Mouse (Mus musculus) brain, embryonic 18.5 days (tissue): Measurements from ENCODE around the gene Ccdc122.
A peak's percentile ranks its signal among the peaks of the same experiment; 100 is the strongest.
"Not testable (repeated sequence)": the region's sequence is repeated elsewhere in the genome, so short reads cannot be mapped to it uniquely, and the experiment has no call there.

Experiments used
- DNase-seq: peaks from one replicate; pipeline ENCODE4 v3.0.0-alpha.2; 2012; ENCODE audit warnings: low read depth, low spot score

Ccdc122 gene

DNA sequence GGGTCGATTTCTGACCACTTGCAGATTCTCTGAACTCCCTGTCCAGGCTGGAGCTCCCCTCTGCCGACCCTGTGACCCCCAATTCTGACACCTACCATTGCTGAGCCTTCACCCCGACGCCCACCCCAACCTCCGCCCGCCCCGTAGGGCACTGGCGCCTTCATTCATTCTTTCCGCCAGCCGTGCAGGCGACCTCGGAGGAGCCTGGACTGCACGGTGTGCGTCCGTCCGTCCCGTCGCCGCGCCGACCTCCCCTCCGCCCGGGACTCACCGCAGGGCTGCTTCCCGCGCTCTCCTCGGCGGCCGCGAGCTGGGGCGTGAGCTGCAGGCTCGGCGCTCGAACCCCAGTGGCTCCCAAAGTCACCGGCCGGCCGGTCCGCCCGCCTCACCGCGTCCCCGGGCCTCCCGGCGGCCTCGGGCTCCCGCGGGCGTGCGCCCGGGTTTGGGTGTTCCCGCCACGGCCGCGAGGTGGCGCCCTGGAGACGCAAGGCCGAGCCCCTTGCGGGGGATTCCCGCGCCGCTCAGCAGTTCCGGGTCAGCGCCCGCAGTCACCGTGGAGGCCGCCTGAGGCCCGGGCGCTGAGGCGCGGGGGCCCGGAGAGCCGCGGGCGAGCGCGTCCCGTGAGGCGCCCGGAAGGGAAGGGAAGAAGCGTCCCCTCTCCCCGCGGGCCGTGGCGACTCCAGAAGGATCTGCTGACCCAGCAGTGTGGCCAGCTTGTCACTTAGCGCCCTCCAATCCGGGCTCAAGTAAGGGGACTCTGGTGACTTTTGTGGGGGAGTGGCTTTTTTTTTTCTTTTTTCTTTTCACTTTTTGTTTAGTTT lies at the start of gene Ccdc122, which contains the start of gene Lacc1:
TSS of gene Ccdc122 (plus strand) at position 547 of the 821 bp plus-strand sequence.
TSS of gene Lacc1 (minus strand) at position 679 of the 821 bp plus-strand sequence.
- DNase-seq = no peak

DNA sequence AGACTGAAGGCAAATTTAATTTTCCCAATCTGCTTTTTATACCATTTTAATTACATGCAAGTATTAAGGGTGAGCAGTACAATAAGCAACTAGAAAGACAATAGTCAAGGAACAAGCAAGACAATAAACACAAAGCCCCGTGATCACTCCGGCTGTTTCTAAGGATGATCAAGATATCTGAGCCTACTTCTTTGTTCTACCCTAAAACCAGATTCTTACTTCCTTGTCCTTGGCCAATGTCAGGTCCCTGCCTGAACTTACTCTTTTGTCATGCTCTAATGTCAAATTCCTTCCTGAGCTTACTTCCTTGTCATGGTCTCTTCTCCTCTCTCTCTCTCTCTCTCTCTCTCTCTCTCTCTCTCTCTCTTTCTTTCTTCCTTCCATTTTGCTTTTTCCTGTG lies 46.2 kb upstream of the Ccdc122 start:
- not testable (repeated sequence) for DNase-seq

GRCm38 (mm10) chr14:77004740-77005139 lies 31.8 kb upstream of the Ccdc122 start:
- no peak for DNase-seq

- DNase-seq = no peak
Observed at GRCm38 (mm10) chr14:77005566-77005965, 31.0 kb upstream of the Ccdc122 start.

DNA sequence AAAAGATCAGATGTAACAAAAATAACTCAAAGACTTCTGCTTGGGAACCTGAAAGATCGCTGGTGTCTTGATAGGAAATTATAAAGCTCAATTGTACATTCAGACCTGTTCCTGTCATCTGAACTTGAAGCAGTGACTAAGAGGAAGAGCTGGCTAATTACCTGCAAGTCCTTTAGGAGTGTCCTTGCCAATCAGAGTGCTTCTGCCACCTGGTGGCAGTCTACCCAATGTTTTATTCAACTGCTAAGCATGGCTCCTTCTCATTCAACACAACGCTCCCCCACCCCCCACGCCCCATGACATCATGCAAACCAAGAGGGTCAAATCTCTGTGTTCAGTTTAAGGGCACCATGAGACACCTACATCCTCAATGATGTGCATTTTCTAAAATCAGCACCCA lies 28.3 kb upstream of the Ccdc122 start:
- DNase-seq = peak; percentile 60

GRCm38 (mm10) chr14:77011804-77012203 lies 24.8 kb upstream of the Ccdc122 start:
- peak; percentile 49 for DNase-seq

- DNase-seq = not testable (repeated sequence)
Observed at GRCm38 (mm10) chr14:77016783-77017182, 19.8 kb upstream of the Ccdc122 start.

DNA sequence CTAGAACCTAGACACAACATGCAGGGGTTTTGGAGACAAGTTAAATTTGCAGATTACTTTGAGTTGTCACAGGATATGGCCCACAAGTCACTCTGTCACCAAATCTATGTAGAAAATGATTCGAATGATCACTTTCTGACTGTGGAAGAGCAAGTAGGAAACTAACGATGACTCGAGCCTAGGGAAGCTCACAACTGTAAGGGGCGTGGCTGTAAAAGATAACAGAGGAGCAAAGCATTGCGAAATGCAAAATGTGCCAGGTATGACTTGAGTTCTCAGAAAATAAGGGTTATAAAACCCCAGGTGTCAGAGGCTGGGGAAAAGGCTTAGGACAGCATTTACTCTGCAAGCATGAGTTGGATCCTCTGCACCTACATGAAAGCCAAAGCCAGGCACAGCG lies 19.4 kb upstream of the Ccdc122 start:
- DNase-seq = no peak

DNA sequence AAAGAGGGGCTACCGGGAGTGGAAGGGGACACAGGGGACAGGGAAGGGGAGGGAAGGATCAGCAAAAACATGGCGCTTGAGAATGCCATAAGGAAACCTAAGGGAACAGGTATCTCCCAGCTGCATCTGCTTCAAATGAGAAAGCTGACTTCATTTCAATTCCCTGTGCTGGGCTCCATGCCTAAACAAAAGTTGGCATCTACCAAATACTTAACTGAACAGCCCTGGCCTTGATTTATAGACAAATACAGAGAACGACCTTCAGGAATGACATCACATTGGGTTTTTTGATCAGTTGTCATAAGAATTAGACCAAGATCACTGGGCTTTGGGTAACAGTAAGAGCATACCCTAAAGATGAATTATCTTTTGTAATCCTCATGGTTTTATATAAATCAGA lies 12.1 kb upstream of the Ccdc122 start:
- DNase-seq = no peak

- DNase-seq = no peak
Observed at GRCm38 (mm10) chr14:77029319-77030054, 7.1 kb upstream of the Ccdc122 start.

DNA sequence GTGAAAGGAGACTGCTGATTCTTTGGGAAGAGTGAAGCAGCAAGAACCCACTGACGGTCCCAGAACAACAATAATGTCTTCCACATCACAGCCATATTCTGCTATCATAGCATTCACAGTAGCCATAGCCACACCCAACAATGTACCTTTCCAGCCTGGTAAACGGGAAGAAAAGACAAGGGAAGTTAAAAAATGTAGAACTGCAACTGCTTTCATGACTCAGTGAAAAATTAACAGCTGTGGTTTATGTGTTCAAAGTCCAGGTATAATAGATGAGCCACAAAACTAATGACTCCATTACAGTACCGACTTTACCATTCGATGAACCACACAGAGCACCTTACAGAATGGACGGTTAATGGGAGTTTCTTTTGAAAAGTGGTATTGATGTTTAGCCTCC lies 5.8 kb upstream of the Ccdc122 start:
- no peak for DNase-seq

GRCm38 (mm10) chr14:77032433-77032832 lies 4.1 kb upstream of the Ccdc122 start:
- DNase-seq = no peak

DNA sequence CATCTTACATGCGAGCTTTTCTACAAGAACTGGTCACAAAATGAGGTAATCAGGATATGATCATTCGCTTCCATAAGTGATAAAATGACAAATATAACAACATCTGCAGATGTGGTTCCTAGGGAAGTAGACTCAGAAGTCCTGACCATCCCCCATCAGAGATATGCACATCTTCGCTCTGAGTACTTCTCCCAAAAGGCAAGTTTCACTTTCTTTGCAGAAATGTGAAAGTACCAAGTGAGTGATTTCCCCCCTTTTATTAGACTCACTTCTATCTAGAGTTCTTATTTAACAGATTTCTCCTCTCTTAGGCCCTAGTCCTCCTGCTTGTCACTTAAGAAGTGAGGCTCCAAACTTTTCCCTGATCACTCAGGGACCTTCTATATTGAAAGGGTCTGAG lies 3.2 kb upstream of the Ccdc122 start:
- no peak for DNase-seq

DNA sequence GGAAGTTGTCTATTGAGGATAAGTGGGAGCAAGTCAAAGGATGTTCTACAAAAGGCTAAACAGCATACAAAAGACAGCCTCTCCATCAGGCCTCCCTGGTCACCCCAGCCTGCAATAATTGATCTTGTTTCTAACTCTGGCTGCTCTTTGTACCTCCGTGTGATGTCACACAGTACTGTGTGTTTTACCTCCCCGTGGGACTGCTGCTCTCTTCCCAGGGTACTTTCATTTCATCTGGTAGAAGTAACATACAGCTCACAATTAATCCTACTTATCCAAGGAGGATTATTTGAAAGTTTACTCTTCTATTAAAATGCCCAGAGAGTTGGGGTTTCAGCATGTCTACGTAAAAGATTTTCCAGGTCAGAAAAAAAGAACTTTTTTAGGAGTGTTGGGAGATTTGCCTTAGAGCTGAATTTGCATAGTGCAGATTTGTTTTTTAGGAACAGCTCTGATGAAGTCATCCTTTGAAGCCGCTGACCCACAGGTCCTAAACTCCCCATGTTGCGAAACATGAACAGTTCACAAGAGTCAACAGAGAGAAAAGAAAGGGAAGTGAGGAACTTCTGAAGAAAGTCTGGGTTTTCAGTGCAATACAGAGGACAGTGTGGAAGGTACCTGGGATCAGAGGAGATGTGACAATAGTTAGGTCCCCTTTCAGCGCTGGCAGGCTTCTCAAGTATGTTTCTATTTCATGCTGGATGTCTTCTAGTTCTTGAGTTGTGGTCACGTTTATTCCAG lies 2.2 kb upstream of the Ccdc122 start:
- no peak for DNase-seq

DNA sequence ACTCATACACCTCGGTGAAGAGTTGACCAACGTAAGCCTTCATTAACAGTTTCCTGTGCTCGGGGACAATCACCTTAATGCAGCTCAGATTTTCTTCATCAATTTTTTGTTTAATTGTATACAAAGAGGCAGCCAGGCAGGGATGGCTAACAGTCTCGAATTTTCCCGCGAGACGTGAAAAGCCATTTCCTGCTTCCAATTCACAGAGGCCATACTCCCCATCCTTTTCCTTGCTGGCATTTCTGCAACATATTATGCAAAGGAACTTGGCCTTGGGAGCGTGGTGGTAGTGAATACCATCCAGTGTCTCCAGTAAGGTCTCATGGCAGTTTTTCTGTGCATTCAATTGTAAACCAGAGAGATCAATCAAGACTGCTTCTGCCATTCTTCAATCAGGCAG lies 1.6 kb upstream of the Ccdc122 start:
- DNase-seq = no peak

- DNase-seq = no peak
Observed at GRCm38 (mm10) chr14:77037330-77037729, 758 bp downstream of the Ccdc122 start.

GRCm38 (mm10) chr14:77037832-77038425 lies 1.4 kb downstream of the Ccdc122 start:
- DNase-seq = no peak

GRCm38 (mm10) chr14:77053288-77053687 lies 16.7 kb downstream of the Ccdc122 start:
- no peak for DNase-seq

GRCm38 (mm10) chr14:77069361-77069760 lies 32.8 kb downstream of the Ccdc122 start:
- no peak for DNase-seq

GRCm38 (mm10) chr14:77081248-77081647 lies 44.7 kb downstream of the Ccdc122 start:
- DNase-seq = no peak

GRCm38 (mm10) chr14:77100285-77100684 lies 63.7 kb downstream of the Ccdc122 start:
- DNase-seq = no peak

DNA sequence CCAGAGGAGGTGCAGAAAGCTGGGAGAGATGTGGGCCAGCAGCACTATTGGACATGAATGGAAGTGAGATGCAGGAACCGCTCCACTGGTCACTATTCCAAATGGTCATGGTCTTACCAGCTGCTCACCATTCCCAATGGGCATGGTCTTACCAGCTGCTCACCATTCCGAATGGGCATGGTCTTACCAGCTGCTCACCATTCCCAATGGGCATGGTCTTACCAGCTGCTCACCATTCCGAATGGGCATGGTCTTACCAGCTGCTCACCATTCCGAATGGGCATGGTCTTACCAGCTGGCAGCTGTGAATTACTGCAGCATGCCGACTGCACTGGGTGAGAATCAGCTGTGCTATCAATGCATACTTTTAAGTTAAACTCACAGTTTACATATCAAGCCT lies 74.0 kb downstream of the Ccdc122 start:
- not testable (repeated sequence) for DNase-seq
